Mouse (Mus musculus) lung, adult 2 months (tissue): ENCODE measurements around the gene Meis2.

Source experiments
- CTCF ChIP-seq: fragments of 200-500 bp; IDR thresholded peaks from 2 replicates; pipeline ENCODE4 v1.5.1; 2011; ENCODE audit warnings: mild to moderate bottlenecking, low read length, control low read depth; ENCODE audit not compliant: insufficient read depth
- POLR2A ChIP-seq: fragments of 200-500 bp; IDR thresholded peaks from 2 replicates; pipeline ENCODE4 v1.6.1; 2011; ENCODE audit warnings: low read depth, mild to moderate bottlenecking, control low read depth, low read length, borderline replicate concordance; ENCODE audit errors: extremely low read depth

- TF ChIP-seq CTCF = no peak
- TF ChIP-seq POLR2A = no peak
Measured at GRCm38 (mm10) chr2:116075902-116076301, 10.3 kb upstream of the Meis2 start.
